Mouse (Mus musculus) A20 (cell line): Measurements from ENCODE around the gene 9230112D13Rik.

ENCODE experiments used
- DNase-seq: peaks from one replicate; pipeline ENCODE4 v3.0.0-alpha.2; 2011; ENCODE audit warnings: low read depth, low spot score

The 9230112D13Rik gene

DNA sequence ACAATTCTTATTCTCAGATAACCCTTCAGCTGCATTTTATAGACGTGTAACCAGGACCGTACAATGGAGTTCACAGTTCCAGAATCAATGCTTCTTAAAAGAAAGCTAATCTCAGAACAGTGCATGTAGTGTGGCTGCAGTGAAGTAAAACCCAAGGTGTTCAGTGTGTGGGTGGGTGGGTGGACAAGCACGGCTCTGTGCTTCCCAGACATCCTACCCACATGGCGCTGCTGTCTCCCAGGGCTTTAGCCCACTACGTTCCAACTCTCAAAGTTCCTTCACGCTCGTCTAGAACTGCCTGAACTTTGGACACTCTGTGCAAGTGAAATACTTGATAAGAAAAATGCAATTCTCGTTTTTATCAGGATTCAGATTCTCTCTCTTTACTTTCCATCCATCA, at the start of gene 9230112D13Rik:
9230112D13Rik (minus strand) TSS at position 101 of the 400 bp plus-strand sequence.
- DNase-seq, result no peak

DNA sequence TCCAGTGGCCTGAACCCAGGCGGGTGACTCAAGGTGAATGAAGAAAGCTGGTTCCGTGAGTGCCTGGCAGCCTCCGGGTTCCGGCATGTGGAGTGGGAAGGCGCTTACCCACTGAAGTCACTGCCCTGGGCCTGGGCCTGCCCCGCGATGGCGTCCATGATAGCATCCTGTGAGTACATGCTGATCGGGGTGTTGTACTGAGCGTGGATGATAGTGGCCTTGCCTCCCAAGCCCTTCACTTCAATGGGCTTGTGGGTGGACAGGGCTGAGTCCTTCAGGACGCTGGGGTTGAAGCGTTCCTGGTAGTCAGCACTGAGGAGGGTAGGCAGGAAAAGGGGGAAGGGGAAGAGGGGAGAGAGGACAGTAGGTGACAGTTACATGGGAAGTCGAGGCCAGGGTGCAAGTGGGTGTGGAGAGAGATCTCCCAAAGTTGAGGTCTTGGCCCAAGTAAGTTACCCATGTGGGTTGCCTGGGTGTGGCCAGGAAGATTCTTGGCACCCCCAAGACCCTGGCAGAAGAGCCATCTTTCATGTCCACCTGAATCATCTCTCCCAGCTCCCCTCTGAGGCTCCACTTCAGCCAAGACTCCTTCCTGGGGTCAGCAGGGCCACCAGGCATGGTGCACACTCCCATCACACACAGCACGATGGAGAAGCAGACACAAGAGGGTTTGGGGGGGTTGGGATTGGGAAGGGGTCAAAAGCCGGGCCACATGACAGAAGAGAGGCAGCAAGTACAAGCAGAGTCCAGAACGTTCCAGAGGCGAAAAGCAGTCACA, 49.2 kb upstream of the 9230112D13Rik start:
- no peak for DNase-seq

DNA sequence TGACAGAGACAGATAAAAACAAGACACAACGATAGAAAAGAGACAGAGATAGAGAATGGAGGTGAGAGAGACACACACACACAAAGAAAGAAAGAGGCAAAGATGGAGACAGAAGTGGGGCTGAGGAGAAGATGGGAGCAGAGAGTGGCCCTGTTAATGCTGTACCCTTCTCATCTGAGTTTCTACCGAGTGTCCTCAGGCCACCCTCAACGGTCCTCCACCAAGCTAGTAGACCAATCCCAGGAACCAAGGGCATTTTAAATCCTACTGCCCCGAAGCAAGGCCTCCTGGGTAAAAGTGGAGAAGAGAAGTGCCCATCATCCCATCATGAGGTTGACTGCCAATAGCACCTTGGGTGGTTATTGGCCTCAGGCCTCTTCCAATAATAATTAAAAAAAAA, 48.3 kb upstream of the 9230112D13Rik start:
- no peak for DNase-seq

DNA sequence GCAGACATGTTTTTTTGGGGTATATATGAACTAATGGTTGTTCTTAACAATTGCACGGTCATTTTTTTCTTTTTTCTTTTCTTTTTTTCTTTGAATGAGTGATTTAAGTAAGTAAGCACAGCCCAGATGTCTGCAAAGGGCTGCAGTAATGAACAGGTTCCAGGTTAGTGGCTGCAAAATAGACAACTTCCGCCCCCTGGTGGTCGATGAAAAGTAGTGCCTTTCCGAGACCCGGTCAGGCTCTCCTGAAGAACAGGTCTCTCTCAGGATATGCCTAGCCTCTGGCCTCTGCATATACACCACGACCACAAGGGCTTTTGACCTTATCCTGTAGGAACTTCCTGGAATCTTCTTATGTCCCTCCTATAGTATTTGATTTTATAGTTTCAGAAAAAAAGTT, 47.7 kb upstream of the 9230112D13Rik start:
- peak; percentile 74 for DNase-seq

DNA sequence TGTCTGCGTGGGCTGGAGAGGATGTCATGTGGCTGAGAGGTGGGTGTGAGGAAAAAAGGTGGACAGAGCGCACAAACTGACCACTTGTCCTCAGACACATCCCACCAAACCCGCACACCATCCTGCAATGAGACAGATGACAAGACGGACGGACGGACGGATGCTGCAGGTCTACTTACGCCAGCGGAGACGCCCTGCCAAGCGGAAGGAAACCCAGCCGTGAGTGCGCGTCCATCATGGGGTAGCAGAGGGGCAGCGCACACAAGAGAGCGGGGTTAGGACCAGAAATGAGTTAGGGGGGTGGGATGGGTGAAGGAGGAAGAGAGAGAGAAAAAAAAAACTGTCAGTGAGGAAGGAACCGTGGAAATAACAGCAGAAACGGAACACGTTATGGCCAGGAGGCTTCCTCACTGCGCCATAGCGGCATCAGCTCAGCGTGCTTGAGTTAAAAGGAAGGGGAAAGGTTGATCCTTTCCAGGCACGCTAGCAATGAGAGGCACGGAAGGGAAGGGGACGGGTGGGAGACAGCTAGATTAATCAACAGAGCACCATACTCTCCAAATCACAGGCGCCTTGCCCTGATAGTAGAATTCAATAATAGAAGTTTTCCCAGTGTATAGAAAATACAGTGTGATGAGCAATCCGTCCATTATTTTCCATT, 47.1 kb upstream of the 9230112D13Rik start:
- DNase-seq, result no peak

DNA sequence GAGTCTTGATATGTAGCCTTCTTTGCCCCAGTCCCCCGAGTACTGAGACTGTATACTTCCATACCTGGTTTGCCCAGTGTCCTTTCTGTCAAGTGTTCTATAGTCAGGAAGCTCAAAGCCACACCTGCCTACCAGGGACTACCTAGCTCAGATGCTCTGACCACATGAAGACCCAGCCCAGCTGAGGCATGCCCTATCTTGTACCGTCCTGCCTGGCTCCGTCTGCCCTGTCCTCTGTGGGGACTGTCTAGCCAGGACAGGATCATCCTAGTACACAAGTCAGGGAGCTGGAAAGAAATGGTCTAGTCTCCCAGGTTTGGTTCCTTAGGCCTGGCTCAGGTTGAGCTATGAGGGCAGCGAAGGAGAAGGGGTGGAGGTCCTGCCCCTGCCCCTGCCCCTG, 46.0 kb upstream of the 9230112D13Rik start:
- DNase-seq, result no peak

DNA sequence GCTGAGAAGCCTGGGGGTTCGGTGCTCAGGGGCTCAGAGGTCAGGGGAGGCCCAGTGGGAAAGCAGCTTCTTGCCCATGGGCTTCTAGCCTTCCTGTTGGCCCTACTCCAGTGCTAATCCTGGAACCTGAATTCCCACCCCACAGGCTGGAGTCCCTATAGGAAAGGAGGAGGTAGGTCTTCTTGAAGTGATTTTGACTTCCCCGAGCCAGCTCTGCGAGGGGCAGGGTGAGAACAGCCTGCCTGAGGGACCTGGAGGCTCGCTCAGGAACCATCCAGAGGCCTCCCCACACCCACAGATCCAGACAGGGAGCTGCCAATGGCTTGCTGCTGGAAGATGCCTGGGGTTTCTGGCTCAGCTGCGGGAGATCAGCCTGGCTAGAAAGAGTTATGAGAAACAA, 45.1 kb upstream of the 9230112D13Rik start:
- no peak for DNase-seq

DNA sequence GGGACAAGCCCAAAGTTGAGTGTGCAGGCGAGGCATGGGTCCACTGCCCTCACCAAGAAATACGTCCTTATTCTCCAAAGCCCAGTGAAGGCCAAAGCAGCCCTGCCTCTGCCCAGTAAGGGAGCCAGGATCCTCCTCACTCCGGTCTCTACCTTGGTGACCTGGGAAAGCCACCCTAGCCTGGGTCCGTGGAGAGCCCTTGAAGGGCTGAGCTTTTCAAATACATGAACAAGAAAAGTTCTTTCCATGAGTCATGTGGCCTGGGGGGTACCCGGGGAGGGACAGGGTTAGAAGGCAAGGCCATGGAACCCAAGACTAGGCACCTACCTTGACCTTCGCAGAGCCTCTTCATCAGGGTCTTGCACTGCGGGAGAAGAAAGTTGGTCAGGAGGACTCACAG, 43.9 kb upstream of the 9230112D13Rik start:
- DNase-seq, result no peak

DNA sequence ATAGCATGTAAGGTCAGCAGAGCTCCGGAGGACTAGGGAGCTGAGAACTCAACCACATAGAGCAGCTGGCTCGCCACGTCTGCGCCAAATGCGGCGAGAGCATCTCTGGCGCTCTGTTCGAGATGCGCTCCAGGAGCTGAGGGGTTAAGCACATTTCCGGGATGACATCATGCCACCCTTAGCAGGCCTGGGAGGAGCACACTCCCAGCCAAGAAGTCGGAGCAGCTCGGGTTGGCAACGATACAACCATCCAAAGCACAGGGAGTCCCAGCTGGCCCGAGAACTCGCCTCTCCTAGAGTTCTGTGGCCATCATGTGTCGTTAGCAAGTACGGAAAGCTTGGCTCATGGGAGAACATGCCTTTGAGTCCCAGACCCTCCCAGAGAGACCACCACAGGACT, 43.1 kb upstream of the 9230112D13Rik start:
- no peak for DNase-seq

DNA sequence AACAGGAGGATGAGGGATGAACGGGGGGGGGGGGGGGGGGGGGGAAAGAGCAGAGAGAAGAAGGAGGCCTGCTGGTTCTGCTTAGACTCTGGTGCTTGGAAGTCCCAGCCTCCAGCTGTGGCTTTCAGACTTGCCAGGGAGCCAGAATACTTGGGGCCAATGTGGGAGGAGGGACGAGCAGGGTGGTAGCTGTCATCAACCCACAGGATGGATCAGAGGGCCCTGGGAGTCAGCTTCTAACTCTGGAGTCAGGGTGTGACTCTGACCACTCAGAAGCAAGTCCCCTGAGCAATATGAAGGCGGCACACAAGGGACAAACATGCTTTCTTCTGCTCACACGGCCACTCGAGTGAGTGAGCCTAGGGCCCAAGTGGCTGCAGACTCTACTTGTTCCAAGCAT, 42.0 kb upstream of the 9230112D13Rik start:
- DNase-seq, result no peak

DNA sequence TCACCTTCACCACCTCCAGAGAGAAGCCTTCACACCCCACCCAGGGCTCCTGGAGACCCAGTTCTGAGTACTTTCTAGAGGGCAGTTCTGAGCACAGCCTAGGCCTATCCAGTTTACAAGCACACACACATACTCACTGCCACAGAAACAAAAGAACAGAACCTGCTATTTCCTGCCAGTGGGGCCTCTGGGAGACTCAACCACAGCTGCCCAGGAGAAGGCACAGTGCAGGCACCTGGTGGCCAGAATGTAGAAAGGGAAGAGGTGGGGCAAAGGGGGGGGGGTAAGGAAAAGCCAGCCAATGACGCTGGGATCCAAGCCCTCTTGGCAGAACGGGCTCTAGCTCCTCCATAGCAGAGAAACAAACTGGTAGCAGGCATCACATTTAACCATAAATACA, 39.8 kb upstream of the 9230112D13Rik start:
- DNase-seq, result peak; percentile 21

DNA sequence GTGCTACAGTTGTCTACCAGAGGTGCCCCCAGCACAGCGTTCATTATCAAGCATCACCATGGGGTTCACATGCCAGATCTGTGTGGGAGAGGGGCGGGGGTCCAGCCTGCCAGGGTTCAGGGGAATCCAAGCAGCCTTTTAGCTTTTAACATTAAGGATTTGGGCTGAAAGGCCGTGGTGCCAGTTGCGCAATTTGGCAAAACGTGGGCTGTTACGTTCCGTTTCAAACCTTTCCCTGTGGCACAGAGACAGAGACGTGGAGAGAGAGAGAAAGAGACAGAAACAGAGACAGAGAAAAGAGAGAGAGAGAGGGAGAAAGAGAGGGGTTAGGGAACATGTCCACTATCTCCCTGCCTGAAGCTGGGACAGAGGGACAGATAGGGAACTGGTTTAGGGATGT, 39.0 kb upstream of the 9230112D13Rik start:
- no peak for DNase-seq

DNA sequence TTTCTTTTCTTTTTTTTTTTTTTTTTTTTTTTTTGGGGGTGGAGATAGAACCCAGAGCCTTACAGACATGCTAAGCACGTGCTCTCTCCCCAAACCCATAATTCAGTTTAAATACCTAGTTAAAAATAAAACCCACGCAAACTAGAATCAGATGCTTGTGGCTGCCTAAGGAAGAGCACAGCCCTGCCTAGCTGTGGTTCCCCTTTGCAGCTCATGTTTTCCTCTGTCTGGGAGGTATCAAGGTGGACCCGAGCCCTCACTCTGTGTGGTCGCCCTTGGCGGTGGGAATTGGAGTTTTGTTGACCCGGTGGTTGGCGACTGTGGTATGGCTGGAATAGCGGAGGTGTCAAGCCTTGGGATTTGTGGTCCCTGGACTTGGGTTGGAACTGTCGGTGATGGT, 36.3 kb upstream of the 9230112D13Rik start:
- no peak for DNase-seq

DNA sequence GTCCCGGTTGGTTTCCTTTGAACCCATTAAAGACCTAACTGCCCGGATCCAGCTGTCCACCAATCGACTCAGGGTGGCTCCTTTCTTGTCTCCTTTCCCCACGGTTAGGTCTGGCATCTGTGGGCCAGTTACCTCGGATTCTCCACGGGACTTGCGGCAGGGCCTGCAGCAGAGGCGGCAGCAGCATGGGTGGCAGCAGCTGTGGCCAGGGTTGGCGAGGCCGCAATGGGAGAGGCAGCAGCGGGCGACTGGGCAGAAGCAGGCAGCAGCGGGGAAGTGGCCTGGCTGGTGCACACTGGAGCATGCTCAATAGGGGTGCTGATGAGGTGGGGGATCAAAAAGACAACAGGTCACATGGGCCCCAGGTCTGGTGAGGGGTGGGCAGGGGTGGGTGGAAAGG, 32.6 kb upstream of the 9230112D13Rik start:
- DNase-seq, result no peak

DNA sequence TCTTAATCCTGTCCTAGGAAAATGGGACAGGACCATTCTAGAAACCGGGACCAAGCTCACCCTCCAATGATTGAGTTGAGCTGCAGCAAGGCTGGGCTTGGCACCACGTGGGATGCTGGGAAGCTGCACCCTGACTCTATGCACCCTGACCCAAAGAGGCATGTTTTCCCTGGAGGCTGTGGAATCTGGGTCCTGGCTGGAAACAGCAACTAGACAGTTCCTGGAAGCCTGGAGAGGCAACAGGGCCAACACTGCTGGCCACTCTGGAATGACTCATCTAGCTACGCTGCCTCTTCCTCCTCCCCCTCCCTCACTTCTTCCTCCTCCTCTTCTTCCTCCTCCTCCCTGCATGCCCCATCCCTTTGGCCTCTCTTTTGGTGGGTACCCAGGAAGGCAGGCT, 31.4 kb upstream of the 9230112D13Rik start:
- no peak for DNase-seq

DNA sequence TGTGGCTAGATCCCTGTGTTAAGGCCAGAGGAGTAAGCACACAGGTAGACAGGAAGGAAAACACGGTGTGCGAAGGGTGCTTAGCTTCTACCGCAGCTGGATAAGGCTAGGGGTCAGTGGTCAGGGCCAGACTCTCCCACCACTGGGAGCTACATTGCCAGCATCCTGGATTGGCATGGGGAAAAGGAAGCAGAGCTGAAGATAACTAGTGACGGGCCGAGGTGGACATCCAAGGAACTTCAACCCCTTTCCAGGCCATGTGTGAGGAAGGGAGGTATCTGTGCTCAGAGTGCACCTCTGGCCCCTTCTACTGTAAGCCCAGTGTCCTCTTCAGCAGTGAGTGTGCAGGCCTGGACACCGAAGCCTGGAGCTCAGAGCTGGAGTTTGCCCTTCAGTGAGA, 30.9 kb upstream of the 9230112D13Rik start:
- DNase-seq, result no peak

DNA sequence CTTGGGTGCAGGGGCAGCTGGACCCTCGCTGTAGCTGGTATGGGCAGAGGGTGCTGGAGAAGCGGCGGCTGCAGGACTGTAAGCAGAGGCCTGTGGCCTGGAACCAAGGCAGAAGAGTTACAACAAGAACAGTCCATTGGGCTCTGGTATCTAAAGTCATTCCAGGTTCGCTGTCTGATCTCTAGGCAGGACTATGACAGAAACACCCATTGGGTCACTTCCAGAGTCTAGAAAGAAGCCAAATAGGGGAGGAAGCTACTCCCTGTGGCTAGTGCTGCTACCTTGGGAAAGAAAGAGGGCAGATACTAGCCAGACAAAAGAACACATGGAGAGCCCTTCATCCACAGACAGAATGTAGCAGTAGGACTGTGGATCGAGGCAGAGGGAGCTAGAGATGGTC, 29.6 kb upstream of the 9230112D13Rik start:
- no peak for DNase-seq

DNA sequence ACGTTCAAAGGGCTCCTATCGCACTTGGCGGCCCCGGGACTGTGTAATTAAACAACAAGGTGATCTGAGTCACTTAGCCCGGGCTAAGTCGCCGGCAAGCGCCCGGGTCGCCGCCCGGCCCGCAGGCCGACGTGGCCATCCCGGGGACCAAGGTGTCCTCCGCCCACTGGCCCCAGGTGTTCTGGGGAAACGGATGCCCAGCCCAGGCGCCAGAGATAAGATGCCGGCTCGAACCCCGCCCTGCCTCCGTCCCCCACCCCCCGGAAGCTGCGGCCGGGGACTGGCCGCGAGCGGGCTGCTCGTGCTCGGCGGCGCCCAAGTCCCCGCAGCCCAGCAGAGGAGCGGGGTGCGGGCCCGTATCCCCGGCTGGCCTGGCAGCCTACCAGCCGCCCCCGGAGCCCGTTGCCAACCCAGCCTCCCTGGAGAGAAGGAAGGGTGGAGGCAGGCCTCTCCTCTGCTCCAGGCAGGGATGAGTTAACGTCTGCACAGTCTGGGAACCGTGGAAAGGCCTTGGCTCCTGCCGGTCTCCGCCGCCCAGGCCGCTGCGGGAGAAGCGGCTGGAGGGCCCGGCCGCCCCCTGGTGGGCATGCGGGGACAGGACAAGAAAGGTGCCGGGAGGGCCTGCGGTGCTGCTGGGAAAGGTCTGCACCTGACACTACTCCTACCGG, 26.5 kb upstream of the 9230112D13Rik start:
- peak; percentile 93 for DNase-seq

DNA sequence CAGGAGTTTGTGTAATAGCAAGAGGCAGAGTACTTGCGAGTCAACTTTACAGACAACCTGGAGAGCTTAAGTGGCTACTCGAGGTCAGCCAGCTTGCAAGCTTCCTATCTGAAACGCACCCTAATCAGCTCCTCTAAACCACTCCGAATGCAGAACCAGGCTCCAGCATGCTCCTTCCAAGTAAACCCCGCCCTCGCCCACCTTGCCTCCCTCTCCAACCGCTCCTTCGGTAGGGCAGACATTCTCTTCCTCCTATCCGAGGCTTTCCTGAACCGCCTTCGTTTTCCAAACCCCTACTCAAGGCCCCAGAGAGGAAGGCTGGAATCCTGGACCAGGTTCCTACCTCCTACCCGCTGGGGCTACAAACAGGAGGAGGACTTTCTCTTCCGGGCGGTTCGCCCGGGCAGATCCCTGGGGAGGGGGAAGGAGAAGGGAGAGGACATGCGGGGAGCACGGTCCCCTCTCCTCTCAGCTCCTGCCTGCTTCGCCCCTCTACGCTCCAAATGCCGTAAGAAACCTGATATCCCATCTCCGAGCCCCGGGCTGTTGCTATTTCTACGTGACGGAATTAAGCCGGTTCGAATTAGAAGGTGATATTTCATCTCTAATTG, 25.9 kb upstream of the 9230112D13Rik start:
- peak; percentile 68 for DNase-seq

DNA sequence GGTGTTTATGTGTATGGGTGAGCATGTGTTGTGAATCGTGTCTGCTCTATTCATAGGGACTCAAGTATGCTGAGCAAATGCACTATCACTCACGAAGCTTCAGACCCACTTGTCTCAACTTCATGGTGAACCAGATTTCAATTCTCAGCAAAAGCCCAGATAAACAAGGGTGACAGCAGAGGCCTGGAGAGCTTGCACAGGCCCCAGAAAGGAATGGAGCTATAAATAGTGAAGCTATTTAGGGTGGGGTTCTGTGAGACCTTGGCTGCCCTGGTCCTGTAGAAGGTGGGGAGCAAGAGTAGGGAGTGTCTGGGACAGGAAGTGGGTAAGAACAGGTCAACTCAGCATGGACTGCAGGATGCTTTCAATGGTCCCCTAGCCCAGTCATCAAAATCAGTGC, 21.9 kb upstream of the 9230112D13Rik start:
- no peak for DNase-seq

DNA sequence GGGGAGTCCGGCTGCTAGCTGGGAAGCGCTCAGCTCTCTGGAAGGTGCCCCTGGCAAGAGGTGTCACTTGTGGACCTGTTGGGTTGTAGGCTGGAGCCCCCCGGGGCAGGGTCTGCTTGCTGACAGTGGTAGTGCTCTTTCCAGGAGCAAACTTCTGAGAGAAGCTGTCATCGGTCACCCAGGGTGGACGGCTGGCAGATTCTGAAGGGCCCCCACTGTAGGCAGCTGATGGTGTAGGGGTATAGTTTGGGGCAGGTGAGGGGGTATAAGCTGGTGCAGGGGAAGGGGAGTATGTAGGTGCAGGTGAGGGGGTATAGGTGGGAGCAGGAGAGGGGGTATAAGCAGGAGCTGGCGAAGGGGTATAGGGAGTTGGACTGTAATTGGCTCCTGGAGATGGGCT, 21.4 kb upstream of the 9230112D13Rik start:
- no peak for DNase-seq

DNA sequence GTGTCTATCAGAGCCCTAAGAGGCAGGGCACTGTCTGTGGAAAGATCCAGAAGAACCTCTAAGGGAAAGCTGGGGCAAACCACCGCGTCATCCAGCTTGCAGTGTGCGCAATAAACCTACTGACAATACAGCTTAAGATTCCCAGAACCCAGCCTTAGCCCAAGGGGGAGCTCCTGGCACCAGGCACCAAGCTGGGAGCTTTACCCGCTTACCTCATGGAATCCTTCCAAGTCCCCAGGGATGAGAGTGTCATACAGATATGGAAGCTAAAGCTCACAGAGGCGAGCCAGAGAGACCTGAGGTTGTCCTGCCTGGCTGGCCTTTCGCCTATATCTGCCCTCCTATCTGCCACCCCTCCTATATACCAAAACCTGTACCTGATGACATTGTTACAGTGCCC, 21.0 kb upstream of the 9230112D13Rik start:
- DNase-seq, result no peak
